In genomic region chr4:138648096-138648635, GRCm38 (mm10) we compare ENCODE assay signal across 17 mouse cellular contexts. TPM values are rescaled to one million over a fixed set of nuclear protein-coding genes. Genes with fewer than 3 reads are reported as not detected.
DNase-seq lines count a peak whose midpoint lies in the region; ATAC-seq and TF ChIP-seq lines count a peak whose summit lies in the region.
"Had no signal": no experiment of that assay in that cellular context is flagged by ENCODE, and none has a peak within 500 bp of the region (broad histone marks: within the 10 kb centered on the region; RNA-seq: fewer than 3 reads in every experiment).

No protein-coding gene starts in this region.

- no peak overlapping the region for H3K4me3 ChIP-seq in midbrain, postnatal 0 days (ENCODE audit: low read depth, low read length)
- no peak overlapping the region for H3K4me3 ChIP-seq in midbrain, embryonic 15.5 days
- no peak overlapping the region for H3K4me3 ChIP-seq in intestine, embryonic 16.5 days (ENCODE audit: low read length)
- H3K4me3 ChIP-seq: embryonic facial prominence, embryonic 13.5 days; limb, embryonic 10.5 days; liver, embryonic 13.5 days; megakaryocyte, embryonic 14.5 days had no signal

- 52% methylated on average over 3 of the region's 3 CpGs for WGBS in midbrain, postnatal 0 days
- 42% methylated on average over 3 of the region's 3 CpGs for WGBS in midbrain, embryonic 15.5 days
- 49% methylated on average over 3 of the region's 3 CpGs for WGBS in intestine, embryonic 16.5 days

- H3K4me2 ChIP-seq in midbrain, postnatal 0 days (ENCODE audit: low read depth, low read length, poor library complexity, severe bottlenecking), result no peak overlapping the region
- no peak overlapping the region for H3K4me2 ChIP-seq in midbrain, embryonic 15.5 days
- no peak overlapping the region for H3K4me2 ChIP-seq in intestine, embryonic 16.5 days (ENCODE audit: low read depth, low read length)
- H3K4me2 ChIP-seq: embryonic facial prominence, embryonic 13.5 days; heart, embryonic 11.5 days; liver, embryonic 13.5 days had no signal

- no peaks in the 10 kb centered on the region for H3K27me3 ChIP-seq in midbrain, postnatal 0 days (ENCODE audit: insufficient read depth, low read length)
- no peaks in the 10 kb centered on the region for H3K27me3 ChIP-seq in midbrain, embryonic 15.5 days (replicated peaks)
- H3K27me3 ChIP-seq in intestine, embryonic 16.5 days (replicated peaks; ENCODE audit: control insufficient read depth, insufficient read depth, low read length), result no peaks in the 10 kb centered on the region
- H3K27me3 ChIP-seq: embryonic facial prominence, embryonic 13.5 days; liver, embryonic 13.5 days had no signal

- H3K9me3 ChIP-seq in midbrain, postnatal 0 days (ENCODE audit: low read length), result no peaks in the 10 kb centered on the region
- no peaks in the 10 kb centered on the region for H3K9me3 ChIP-seq in midbrain, embryonic 15.5 days
- no peaks in the 10 kb centered on the region for H3K9me3 ChIP-seq in intestine, embryonic 16.5 days (ENCODE audit: control insufficient read depth, low read length)
- H3K9me3 ChIP-seq: embryonic facial prominence, embryonic 13.5 days; limb, embryonic 10.5 days; liver, embryonic 13.5 days; megakaryocyte, embryonic 14.5 days had no signal

- H3K27ac ChIP-seq in midbrain, postnatal 0 days (ENCODE audit: low read depth, low read length), result no peak overlapping the region
- no peak overlapping the region for H3K27ac ChIP-seq in midbrain, embryonic 15.5 days
- H3K27ac ChIP-seq in intestine, embryonic 16.5 days (ENCODE audit: low read length), result no peak overlapping the region
- H3K27ac ChIP-seq: embryonic facial prominence, embryonic 13.5 days; limb, embryonic 10.5 days; liver, embryonic 13.5 days had no signal

- DNase-seq in midbrain, postnatal 0 days (ENCODE audit: low spot score), result peak; percentile 26
- peak; percentile 81 for DNase-seq in ZHBTc4 (ENCODE audit: low read depth, low spot score)
- peak; percentile 13 for DNase-seq in kidney, adult 9 months
- peak; percentile 19 for DNase-seq in mesoderm, embryonic 11.5 days (ENCODE audit: low read depth, low spot score)
- no peak for DNase-seq in heart, adult 18-20 months
- DNase-seq: cerebellum, postnatal 10 days; gastrocnemius, postnatal 25 days; heart, postnatal 36 days; liver, embryonic 13.5 days had no signal

- H3K4me1 ChIP-seq in midbrain, postnatal 0 days (ENCODE audit: insufficient read depth, low read length), result peaks cover 4% of the 10 kb centered on the region; the same call in 1 of the 2 replicates
- H3K4me1 ChIP-seq in midbrain, embryonic 15.5 days, result peaks cover 4% of the 10 kb centered on the region
- H3K4me1 ChIP-seq in intestine, embryonic 16.5 days (ENCODE audit: control insufficient read depth, insufficient read depth, low read length), result no peaks in the 10 kb centered on the region
- H3K4me1 ChIP-seq: limb, embryonic 10.5 days; liver, embryonic 13.5 days; megakaryocyte, embryonic 14.5 days had no signal

- H3K36me3 ChIP-seq in midbrain, postnatal 0 days (ENCODE audit: insufficient read depth, low read length), result no peaks in the 10 kb centered on the region
- no peaks in the 10 kb centered on the region for H3K36me3 ChIP-seq in midbrain, embryonic 15.5 days (replicated peaks)
- H3K36me3 ChIP-seq in intestine, embryonic 16.5 days (ENCODE audit: control insufficient read depth, insufficient read depth, low read length), result no peaks in the 10 kb centered on the region
- H3K36me3 ChIP-seq: embryonic facial prominence, embryonic 13.5 days; limb, embryonic 10.5 days; liver, embryonic 13.5 days had no signal

- no peak for TF ChIP-seq CTCF in midbrain, postnatal 0 days (IDR thresholded peaks at IDR 0.05)

- no peak for ATAC-seq in midbrain, postnatal 0 days (ENCODE audit: low FRiP score)
- no peak for ATAC-seq in midbrain, embryonic 15.5 days (replicated peaks)
- no peak for ATAC-seq in intestine, embryonic 16.5 days
- ATAC-seq: intestine, postnatal 0 days; lung, postnatal 0 days had no signal

- no peak overlapping the region for H3K9ac ChIP-seq in midbrain, postnatal 0 days (replicated peaks; ENCODE audit: low read length, poor library complexity, severe bottlenecking)
- H3K9ac ChIP-seq in midbrain, embryonic 15.5 days, result no peak overlapping the region
- H3K9ac ChIP-seq in intestine, embryonic 16.5 days (ENCODE audit: low read depth, low read length), result no peak overlapping the region
- H3K9ac ChIP-seq: embryonic facial prominence, embryonic 13.5 days; liver, embryonic 13.5 days had no signal

RNA-seq across cellular contexts. Expression of gene Vwa5b1, which starts 12.5 kb away (rescaled TPM):
- 8.8 and 16.9 TPM in 2 replicates for total RNA-seq in midbrain, postnatal 0 days (2014; rRNA removed)
- polyA plus RNA-seq in midbrain, postnatal 0 days (2015; fragmentation: Nextera tagmentation; extraction: Ambion mirVana), result 2.1 and 3.1 TPM in 2 replicates
- 1.9 and 2.4 TPM in 2 replicates for polyA plus RNA-seq in midbrain, embryonic 15.5 days (2015; fragmentation: Nextera tagmentation; extraction: Ambion mirVana)
- 0.11 and 0.23 TPM in 2 replicates for polyA plus RNA-seq in intestine, embryonic 16.5 days (2015; fragmentation: Nextera tagmentation; extraction: Ambion mirVana)
- not detected for total RNA-seq in heart, adult 18-20 months (2021)
- total RNA-seq: gastrocnemius, postnatal 25 days; heart, postnatal 36 days had no signal
- polyA plus RNA-seq: heart, embryonic 11.5 days; liver, embryonic 13.5 days had no signal

Comparison
In these comparisons a context has a peak if more than half of its experiments do, and no peak if none do; other contexts are left out.
1. DNase-seq: peak in midbrain, postnatal 0 days (single experiment), ZHBTc4 (single experiment), kidney, adult 9 months (single experiment) and mesoderm, embryonic 11.5 days (single experiment); none in heart, adult 18-20 months (0 of 2).